Mouse (Mus musculus) erythroblast, adult 5-6 weeks (primary cell): ENCODE data around the gene Tnfrsf9. TPM values are rescaled to one million over a fixed set of nuclear protein-coding genes. Genes with fewer than 3 reads are reported as not detected.

Source experiments
- ATAC-seq: replicated peaks from 2 replicates; pipeline ENCODE4 v1.8.0; 2016; ENCODE audit warnings: moderate number of reproducible peaks, mild to moderate bottlenecking, moderate TSS enrichment, inconsistent platforms; ENCODE audit not compliant: poor library complexity, low FRiP score, severe bottlenecking
- total RNA-seq, 2 experiments: library from RNA; stranded (forward) in 1 of 2; stranded (reverse) in 1 of 2; fragments of 150-400 nt in 1 of 2; fragments of 200-764, 138-1000 nt in 1 of 2; gene quantifications; 2 replicates each; pipeline versions ENCODE4 v1.2.3 to v1.2.4; 2015 to 2017; ENCODE audit warnings: low replicate concordance in 2 of 2

The Tnfrsf9 gene
- total RNA-seq, 2 experiments from 2014 or later: not detected

GRCm38 (mm10) chr4:150925923-150926322, 11.6 kb downstream of the Tnfrsf9 start:
- ATAC-seq: peak; percentile 60

- no peak for ATAC-seq
Measured at GRCm38 (mm10) chr4:150926924-150927705, 12.8 kb downstream of the Tnfrsf9 start.

- no peak for ATAC-seq
Measured at GRCm38 (mm10) chr4:150927789-150928188, 13.4 kb downstream of the Tnfrsf9 start.

DNA sequence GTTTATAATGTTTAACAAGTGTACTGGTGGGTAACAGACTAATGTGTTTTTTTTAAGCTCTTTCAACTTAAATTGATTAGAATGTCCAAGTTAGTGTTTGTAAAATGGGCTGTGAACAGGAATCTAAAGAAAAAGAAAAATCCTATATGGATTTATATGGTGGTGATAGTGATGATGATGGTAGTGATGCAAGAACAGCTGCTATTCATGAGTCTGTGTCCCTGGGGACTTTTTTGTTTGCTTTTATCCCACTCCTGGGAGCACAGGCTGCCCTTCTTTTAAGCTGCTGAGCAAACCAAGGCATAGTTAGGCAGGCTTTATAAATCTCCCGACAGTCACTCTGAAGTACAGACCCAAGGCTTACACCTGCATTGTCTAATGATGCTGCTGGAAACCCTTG, 19.1 kb downstream of the Tnfrsf9 start:
- no peak for ATAC-seq

GRCm38 (mm10) chr4:150937293-150938062, 23.1 kb downstream of the Tnfrsf9 start:
- ATAC-seq: no peak

DNA sequence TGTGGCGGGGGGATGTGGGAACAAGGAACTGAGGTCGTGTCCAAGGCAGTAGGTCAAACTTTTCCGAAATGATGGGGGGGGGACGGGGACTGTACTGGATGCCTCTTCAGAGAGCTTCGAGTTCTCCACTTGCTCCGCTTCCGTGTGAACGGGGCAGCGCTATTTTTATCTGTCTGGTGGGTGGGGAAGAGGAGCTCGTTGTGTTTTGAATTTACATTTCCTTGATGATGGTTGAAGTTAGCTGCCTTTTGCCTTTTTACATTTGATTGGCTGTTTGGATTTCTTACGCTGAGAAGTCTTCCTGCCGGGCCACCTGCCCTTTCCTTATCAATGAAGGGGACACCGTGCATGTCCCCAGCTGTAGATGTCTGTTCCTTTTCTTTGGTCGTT, 23.7 kb downstream of the Tnfrsf9 start:
- ATAC-seq: no peak

GRCm38 (mm10) chr4:150939991-150940651, 25.8 kb downstream of the Tnfrsf9 start:
- ATAC-seq: no peak

- no peak for ATAC-seq
Measured at GRCm38 (mm10) chr4:150944707-150945106, 30.3 kb downstream of the Tnfrsf9 start.

- no peak for ATAC-seq
Measured at GRCm38 (mm10) chr4:150950972-150951371, 36.6 kb downstream of the Tnfrsf9 start.

GRCm38 (mm10) chr4:150956369-150957105, 42.2 kb downstream of the Tnfrsf9 start:
- ATAC-seq: no peak

DNA sequence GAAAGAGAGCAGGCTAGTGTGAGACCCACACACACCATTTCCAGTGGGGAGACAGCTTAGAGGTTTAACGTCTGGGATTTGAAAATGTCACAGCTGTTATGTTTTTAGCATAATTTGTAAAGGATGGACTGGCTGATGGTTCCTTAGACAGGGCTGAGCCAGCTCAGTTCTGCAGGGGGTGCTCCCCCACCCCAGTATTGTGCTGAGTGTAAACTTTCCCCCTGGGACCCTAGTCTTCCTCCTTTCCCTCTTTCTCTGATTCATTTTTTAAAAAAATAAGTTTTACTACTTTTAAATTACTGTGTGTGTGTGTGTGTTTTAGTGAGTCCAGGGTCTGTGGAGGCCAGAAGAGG, 42.7 kb downstream of the Tnfrsf9 start:
- no peak for ATAC-seq

DNA sequence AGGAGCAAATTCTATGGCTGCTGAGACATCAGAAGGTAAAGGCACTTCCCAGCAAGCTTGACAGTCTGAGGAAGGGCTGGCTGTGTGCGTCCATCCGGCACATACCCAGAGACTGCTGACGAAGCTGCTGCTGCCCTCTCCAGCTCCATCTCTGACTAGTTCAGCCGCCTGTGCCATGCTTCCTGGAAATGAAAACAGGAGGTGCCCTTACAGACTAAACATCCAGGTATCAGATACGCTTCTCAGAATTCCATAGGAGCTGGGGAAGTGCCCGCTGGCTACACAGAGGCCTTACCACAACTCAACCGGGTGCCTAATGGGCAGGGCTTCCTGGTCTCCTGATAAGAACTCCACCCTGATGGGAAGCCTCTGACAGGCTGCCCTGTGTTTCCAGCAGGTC, 44.2 kb downstream of the Tnfrsf9 start:
- no peak for ATAC-seq

DNA sequence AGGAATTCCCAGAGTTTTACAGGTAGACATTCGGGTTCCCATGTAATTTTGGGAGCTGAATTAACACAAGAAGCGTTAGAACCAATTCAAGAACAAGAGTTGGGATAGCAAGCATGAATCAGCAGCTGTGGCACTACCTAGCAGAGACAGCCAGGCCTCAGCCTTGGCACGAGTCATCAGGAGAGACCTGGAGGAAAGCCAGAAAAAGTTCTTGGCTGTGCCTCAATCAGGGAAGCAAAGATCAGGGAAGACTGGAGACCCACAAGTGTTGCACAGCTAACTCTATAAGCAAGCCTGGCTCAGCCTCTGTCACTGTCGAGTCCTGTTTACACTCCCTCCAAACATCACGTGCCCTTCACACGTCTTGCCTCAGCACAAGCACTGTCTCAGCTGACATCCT, 47.9 kb downstream of the Tnfrsf9 start:
- no peak for ATAC-seq

- ATAC-seq: no peak
Measured at GRCm38 (mm10) chr4:150963711-150964110, 49.3 kb downstream of the Tnfrsf9 start.

- ATAC-seq: peak; percentile 88
Measured at GRCm38 (mm10) chr4:150964635-150965554, 50.5 kb downstream of the Tnfrsf9 start.

GRCm38 (mm10) chr4:150965555-150965951, 51.2 kb downstream of the Tnfrsf9 start:
- no peak for ATAC-seq

- 0 out of 2 replicates have a peak, but pooled peaks have one; percentile 49 for ATAC-seq
Measured at GRCm38 (mm10) chr4:150966556-150966955, 52.2 kb downstream of the Tnfrsf9 start.

DNA sequence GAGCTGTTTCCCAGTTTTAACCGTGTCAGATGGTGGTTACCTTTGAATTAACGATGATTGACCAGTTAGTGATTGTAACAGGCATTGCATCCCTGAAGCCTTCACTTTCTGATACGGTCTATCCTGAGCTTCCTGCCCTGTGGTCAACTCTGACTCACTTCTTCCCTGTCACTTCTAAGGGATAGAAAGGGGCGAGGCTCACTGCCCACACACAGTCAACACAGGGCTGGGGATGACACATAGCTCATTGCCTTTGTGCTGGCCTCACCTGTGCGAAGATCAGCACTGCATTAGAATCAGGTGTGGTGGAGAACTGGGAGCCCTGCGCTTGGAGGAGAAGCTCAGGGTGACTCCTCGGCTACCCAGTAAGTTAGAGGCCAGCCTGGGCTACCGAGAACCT, 54.6 kb downstream of the Tnfrsf9 start:
- no peak for ATAC-seq

DNA sequence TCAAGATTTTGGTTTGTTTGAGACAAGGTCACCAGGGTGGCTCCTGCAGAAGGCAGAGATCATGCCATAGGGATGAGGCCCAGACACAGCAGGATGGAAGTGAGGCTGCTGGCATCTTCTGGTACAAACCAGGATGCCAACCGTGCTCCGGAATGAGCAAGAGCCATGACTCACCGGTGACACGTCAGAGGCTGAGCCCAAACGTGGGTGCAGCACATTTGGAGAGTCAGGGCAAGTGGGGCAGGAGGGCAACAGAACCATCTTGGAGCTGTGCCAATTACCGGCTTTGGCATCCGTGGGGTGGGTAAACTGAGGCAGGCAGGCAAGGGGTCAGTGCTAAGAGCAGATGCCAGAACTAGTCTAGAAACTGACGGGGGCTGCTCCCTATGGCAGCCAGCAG, 58.9 kb downstream of the Tnfrsf9 start:
- no peak for ATAC-seq
